Mouse (Mus musculus): ENCODE data around the gene Washc3. TPM values are rescaled to one million over a fixed set of nuclear protein-coding genes. Genes with fewer than 3 reads are reported as not detected.

The Washc3 gene
- 117 TPM for polyA plus RNA-seq (2017; shearing (Covaris generic))

DNA sequence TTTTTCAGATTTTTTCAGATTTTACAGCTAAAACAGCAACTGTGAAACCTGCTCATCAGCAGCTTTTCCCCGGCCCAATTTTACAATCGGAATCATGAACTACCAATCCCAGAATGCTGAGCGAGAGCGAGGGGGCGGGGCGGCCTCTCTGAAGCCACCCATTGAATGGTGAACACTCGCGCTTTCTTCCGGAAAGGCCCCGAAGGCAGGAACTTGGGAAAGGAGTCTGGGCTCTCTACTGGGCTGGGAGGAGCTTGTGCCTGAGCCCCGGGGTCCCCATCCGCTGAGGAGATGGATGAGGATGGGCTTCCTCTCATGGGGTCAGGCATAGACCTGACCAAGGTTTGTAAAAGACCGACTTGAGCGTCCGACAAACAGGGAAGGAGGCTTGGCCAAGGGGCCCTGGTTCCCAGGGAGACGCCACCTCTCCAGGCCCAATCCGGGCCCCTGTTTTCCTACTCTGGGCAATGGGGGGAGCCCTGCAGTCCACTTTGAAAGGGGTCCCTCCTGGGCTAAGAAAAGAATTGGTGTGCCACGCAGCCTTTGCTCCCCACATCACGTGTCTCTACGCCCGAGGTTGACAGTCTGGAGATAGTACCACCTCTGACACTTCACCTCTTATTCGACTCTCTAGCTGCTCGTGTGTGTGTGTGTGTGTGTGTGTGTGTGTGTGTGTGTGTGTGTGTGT, at the start of gene Washc3:
Washc3 (plus strand) TSS at position 143 of the 688 bp plus-strand sequence.

Other genes with a start within 250 kb of the Washc3 start
- gene Pmch, start 110.0 kb upstream of the Washc3 start, polyA plus RNA-seq (2017; shearing (Covaris generic)), result not detected
- gene Parpbp, start 54.2 kb upstream of the Washc3 start, polyA plus RNA-seq (2017; shearing (Covaris generic)), result 2.2 TPM
- gene Nup37, start 54.1 kb upstream of the Washc3 start, polyA plus RNA-seq (2017; shearing (Covaris generic)), result 33.6 TPM
- 1.1 TPM for gene Dram1, start 178.0 kb downstream of the Washc3 start, polyA plus RNA-seq (2017; shearing (Covaris generic))
- 6.9 TPM for gene Gnptab, start 178.0 kb downstream of the Washc3 start, polyA plus RNA-seq (2017; shearing (Covaris generic))

Measured in activated CD4-positive, CD25-positive, alpha-beta regulatory T cell, adult 9 weeks (primary cell).